Mouse (Mus musculus) 3T3-L1 (cell line): ENCODE results near the gene Sdha.

Experiments
- DNase-seq: peaks from one replicate; pipeline ENCODE4 v3.0.0-alpha.2; 2015; ENCODE audit warnings: low read depth, low spot score

Gene Sdha

DNA sequence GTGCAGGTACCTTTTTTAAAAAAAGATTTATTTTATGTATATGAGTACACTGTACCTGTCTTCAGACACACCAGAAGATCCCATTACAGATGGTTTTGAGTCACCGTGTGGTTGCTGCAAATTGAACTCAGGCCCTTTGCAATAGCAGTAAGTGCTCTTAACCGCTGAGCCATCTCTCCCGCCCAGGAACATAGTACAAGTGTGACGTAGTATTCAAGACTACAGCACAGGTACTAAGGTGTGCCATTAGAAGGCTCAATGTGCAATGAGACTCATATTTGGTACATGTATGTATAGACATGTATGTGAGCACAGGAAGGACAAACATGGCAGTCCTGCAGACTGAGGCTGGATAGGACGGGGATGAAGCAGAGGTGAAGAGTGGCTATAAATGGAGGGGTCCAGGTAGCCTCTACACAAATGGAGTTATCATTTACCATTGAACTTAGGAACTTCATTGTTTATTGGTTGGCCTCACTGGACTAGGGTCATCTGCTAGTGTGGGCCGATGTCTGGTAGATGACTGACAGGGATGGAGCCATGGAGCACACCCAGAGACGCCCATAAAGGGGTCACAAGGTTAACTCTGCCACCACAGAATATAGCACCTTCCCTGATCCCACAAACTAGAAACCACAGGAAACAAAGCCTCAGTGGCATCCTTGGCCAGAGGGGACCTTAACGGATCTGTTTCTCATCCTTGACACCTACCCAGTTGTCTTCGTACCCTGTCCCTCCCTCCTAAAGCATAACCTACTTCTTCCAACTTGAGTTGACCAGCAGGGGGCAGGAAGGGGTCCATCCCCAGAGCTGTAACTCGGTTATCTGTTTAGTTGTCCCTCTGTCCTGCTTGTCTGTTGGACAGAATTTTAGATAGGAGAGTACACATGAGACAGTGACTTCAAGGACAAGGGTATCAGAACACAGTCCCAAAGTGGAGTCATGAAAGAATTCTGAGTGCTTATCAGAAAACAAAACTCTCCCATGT, 47.7 kb downstream of the Sdha start:
- DNase-seq, result peak; percentile 36

DNA sequence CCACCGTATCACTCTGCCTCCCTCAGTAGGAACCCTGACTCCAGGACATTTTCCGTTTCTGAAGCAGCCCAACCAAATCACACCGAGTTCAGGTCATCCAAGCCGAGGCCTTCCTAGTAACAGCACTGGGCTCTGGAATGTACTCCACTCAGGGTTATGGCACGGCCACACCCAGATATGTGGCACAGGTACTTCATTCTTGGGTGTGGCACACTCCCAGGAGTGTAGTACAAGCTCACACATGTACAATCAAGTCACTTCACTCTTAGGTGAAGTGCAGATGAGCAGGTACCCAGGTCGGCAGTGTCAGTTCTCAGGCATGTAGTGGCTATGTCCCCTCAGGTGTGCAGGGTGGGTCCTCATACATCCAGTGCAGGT, 48.5 kb downstream of the Sdha start:
- DNase-seq, result no peak

DNA sequence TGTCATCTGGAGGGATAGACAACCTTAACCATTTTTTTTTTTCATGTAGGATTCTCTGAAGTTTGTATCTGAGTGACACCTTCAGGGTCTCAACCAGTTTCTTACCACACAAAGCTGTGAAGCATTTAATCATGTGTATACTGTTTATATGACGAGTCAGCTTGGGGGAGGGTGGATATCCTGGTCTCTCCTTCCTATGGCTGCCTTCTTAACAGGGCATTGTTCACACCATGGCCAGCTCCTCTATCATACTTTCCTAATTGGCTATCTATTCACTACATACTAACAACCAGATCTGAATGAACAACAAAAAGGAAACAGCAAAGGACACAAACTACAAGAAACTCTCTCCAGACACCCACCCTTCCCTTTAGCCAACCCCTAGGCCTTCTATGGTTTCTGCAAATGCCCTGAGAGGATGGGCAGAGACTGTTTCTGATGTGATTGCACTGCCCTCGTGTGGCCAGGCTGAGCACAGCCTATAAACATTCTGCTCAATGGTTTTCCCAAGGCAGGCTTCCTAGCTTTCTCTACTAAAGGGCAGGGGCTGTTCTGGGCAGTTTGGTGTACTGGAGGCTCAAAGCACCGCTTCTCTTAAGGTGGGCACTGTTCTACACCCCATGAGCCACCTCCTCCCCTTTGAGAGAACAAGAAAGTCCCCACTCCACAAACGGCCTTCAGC, 49.0 kb downstream of the Sdha start:
- peak; percentile 82 for DNase-seq

DNA sequence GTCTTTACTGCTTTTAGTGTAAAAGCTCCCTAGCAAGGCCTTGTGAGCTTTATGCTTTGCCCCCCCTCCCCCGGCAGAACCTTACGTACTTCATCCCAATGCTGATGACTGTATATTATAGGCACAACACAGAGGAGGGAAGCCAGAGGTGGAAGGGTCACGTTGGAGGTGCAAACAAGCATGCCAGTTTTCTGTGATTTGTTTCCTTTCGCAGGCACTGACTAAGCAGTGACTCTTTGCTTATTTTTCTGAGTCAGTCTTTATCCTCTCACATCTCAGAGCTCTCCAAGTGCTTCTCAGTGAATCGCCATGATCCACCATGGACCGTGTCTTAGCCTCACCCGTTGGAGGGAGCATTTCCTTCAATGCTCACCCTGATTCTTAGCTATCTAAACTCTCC, 53.7 kb downstream of the Sdha start:
- peak; percentile 57 for DNase-seq

DNA sequence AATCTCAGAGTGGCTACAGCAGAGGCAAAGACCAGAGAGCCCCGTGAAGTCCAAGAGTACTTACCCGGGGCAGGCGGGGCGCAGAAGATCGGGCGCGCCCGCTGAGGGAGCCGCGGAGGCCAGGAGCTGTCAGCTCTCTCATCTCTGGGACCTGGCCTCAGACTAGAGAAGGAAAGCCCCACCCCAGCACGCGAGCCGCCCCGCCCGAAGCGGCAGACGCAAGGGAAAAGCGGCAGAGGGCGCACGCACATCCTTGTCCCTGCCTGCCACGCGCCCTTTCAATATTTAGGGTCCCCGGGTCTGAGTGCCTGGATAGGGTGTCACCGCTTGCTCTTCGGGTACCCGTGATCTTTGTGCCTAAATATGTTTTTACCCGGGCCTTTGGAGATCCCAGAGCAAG, 57.9 kb downstream of the Sdha start, which contains the start of gene Ahrr:
Ahrr (minus strand) TSS at position 165 of the 400 bp plus-strand sequence.
- DNase-seq, result no peak

DNA sequence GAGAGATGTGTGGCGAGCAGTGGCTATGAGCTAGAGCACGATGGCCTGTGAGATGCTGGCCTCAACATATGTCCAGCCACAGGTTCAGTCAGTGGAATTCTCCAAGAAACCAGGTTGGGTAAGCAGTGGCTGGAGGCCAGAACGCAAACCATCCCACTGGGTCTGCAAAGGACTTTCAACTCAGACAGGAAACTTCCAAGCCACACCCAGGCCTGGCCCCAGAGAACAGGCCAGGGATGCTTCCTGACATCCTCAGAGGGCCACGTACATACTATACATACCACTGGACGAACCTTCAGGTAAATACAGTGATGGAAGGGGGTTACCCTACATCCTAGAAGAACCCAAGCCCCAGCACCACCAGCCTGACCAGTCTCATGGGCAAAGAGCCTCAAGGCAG, 60.4 kb downstream of the Sdha start:
- no peak for DNase-seq

DNA sequence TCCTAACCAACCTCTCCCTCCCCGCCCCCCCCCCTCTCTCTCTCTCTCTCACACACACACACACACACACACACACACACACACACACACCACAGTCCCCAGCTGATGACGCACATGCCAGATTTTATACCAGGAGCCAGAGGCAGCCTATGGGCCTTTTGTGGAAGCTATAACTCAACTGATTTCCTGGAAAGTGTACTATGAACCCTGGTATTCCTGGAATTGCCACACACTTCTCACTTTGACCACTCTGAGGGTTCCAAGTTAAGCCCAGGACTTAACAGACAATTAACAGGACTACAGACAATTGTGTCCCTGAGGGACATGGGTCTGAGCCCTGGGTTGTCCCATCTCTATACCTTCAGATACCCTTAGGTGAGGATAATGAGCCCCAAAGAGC, 67.8 kb downstream of the Sdha start:
- DNase-seq, result no peak

DNA sequence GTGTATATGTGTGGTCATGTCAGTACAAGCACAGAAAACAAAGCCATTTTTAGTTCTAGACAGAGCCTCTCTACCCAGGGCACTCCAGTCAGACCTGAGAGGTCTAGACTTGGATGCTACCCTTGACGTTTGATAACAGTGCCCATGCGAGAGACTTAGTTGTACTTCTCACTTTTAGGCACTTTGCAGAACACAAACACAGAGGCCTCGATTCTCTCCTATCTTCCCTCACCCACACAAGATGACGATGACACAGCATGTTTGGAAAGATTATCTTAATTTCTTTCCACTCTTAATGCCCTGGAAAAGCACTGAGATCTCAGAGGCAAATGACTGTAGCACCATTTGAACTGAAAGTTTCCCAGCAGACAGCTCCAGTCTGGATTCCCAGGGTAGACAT, 74.4 kb downstream of the Sdha start:
- DNase-seq, result no peak
